Mouse (Mus musculus): ENCODE measurements around the gene Limk2. TPM values are rescaled to one million over a fixed set of nuclear protein-coding genes. Genes with fewer than 3 reads are reported as not detected.

The Limk2 gene
- polyA plus RNA-seq, 1 experiment from 2014 or later, result 62.0 TPM

DNA sequence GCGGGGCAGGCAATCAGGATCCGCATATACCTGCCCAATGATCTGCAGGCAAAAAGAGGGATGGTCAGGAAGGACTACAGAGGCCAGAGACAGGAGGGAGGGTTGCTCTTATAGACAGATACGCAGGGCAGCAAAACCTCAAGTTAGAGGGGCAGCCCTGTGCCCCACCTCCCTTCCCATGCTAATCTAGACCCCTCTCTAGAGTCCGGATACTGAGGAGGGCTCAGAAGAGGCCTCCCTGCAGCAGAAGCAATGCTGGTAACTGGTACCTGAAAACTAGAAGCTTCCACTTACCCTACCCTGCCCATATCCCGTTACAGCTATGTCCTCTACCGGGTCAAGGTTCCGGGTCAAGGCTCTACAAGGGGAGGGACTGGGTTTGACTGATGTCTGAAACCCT lies 62.6 kb downstream of the Limk2 start:
- Histone ChIP-seq H3K9ac (replicated peaks; ENCODE audit: low read depth) (no peak overlapping the region), H3K4me1 (ENCODE audit: insufficient read depth, low read depth, low read length) (peaks cover 13% of the 10 kb centered on the region), H3K27me3 (replicated peaks; ENCODE audit: insufficient read depth, low read length) (no peaks in the 10 kb centered on the region), H3K36me3 (ENCODE audit: insufficient read depth, low read length) (peaks cover 10% of the 10 kb centered on the region; the same call in 1 of the 2 replicates), H3K9me3 (ENCODE audit: low read length) (no peaks in the 10 kb centered on the region), H3K4me2 (replicated peaks; ENCODE audit: low read depth, low read length) (no peak overlapping the region), H3K4me3 (ENCODE audit: low read depth, low read length) (no peak overlapping the region), H3K27ac (ENCODE audit: low read length) (no peak overlapping the region)
- DNase-seq (ENCODE audit: low spot score), result no peak
- WGBS, result 95% methylated on average over 7 of the region's 7 CpGs
- TF ChIP-seq CTCF (IDR thresholded peaks at IDR 0.05) (no peak), EP300 (IDR thresholded peaks at IDR 0.05) (no peak)
- no peak for ATAC-seq

DNA sequence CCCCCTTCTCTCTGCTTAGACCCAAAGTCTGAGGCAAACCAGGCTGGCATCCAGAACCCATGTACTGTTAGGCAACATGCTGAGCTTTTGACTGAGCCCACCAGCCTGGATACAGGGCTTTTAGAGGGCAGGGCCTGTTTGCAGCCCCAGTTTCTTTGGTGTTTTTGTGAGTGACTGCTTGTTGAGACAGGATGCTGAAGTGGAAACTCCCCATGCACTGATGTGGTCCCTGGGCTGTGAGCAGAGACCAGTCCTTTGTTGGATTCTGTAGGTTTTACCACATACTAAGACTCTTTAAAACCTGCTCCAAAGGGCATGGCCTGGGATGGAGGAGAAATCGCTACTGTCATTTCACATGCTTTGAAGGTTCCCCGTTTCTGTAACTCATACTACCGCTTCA lies 64.1 kb downstream of the Limk2 start:
- H3K4me1 ChIP-seq (ENCODE audit: insufficient read depth, low read depth, low read length), result peaks cover 13% of the 10 kb centered on the region
- no peak overlapping the region for H3K27ac ChIP-seq (ENCODE audit: low read length)
- TF ChIP-seq EP300 (IDR thresholded peaks at IDR 0.05) (no peak), CTCF (IDR thresholded peaks at IDR 0.05) (no peak)
- ATAC-seq, result no peak
- no peak overlapping the region for H3K9ac ChIP-seq (replicated peaks; ENCODE audit: low read depth)
- 93% methylated on average over 3 of the region's 3 CpGs for WGBS
- DNase-seq (ENCODE audit: low spot score), result no peak
- H3K27me3 ChIP-seq (replicated peaks; ENCODE audit: insufficient read depth, low read length), result no peaks in the 10 kb centered on the region
- no peak overlapping the region for H3K4me3 ChIP-seq (ENCODE audit: low read depth, low read length)
- H3K9me3 ChIP-seq (ENCODE audit: low read length), result no peaks in the 10 kb centered on the region
- H3K4me2 ChIP-seq (replicated peaks; ENCODE audit: low read depth, low read length), result no peak overlapping the region
- peaks cover 4% of the 10 kb centered on the region; the same call in 1 of the 2 replicates for H3K36me3 ChIP-seq (ENCODE audit: insufficient read depth, low read length)

DNA sequence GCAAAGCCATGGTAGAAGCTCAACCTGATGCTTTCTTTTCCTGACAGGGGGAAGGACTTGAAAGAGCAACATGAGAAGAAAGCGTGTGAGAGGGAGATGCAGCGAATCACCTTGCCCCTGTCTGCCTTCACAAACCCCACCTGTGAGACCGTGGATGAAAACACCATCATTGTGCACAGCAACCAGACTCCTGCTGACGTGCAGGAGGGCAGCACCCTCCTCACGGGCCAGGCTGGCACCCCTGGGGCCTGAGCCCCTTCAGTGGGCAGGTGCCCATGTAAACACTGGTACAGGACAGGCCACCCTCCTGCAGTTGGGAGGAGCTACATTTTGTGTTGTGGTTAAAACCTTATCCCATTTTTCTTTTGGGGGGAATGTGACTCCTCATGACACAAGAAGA lies 67.5 kb downstream of the Limk2 start:
- no peak for DNase-seq (ENCODE audit: low spot score)
- Histone ChIP-seq H3K4me3 (ENCODE audit: low read depth, low read length) (no peak overlapping the region), H3K4me1 (ENCODE audit: insufficient read depth, low read depth, low read length) (peaks cover 7% of the 10 kb centered on the region; the same call in 1 of the 2 replicates), H3K27me3 (replicated peaks; ENCODE audit: insufficient read depth, low read length) (no peaks in the 10 kb centered on the region), H3K27ac (ENCODE audit: low read length) (no peak overlapping the region), H3K36me3 (ENCODE audit: insufficient read depth, low read length) (0 out of 2 replicates have a peak, but pooled peaks cover 4% of the 10 kb centered on the region), H3K9ac (replicated peaks; ENCODE audit: low read depth) (no peak overlapping the region), H3K4me2 (replicated peaks; ENCODE audit: low read depth, low read length) (no peak overlapping the region), H3K9me3 (ENCODE audit: low read length) (no peaks in the 10 kb centered on the region)
- ATAC-seq, result no peak
- WGBS, result 72% methylated on average over 5 of the region's 5 CpGs
- TF ChIP-seq EP300 (IDR thresholded peaks at IDR 0.05) (no peak), CTCF (IDR thresholded peaks at IDR 0.05) (no peak)

DNA sequence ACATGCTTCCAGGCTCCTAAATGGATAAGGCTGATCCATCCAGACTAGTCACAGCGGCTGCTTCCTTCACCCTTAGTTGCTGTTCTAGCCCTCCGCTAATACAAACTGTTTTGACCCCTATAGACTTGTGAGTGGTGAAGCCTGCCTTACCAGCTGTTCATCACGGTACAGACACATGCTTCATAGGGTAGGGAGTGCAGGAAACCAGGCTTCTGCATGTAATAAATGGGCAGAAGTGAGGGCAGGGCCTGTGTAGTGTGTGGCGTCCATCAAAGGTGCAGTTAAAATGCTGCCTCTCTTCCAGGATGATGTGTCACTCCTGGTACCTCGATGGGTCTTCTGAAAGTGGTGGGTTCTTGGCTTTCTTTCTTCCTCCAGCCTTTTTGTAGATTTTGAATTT lies 71.0 kb downstream of the Limk2 start:
- peaks cover 13% of the 10 kb centered on the region; the same call in 1 of the 2 replicates for H3K4me1 ChIP-seq (ENCODE audit: insufficient read depth, low read depth, low read length)
- no peaks in the 10 kb centered on the region for H3K27me3 ChIP-seq (replicated peaks; ENCODE audit: insufficient read depth, low read length)
- no peak overlapping the region for H3K4me2 ChIP-seq (replicated peaks; ENCODE audit: low read depth, low read length)
- H3K36me3 ChIP-seq (ENCODE audit: insufficient read depth, low read length), result 0 out of 2 replicates have a peak, but pooled peaks cover 4% of the 10 kb centered on the region
- TF ChIP-seq EP300 (IDR thresholded peaks at IDR 0.05) (no peak), CTCF (IDR thresholded peaks at IDR 0.05) (no peak)
- no peak for DNase-seq (ENCODE audit: low spot score)
- ATAC-seq, result no peak
- no peak overlapping the region for H3K4me3 ChIP-seq (ENCODE audit: low read depth, low read length)
- H3K9me3 ChIP-seq (ENCODE audit: low read length), result no peaks in the 10 kb centered on the region
- 49% methylated on average over 5 of the region's 5 CpGs for WGBS
- no peak overlapping the region for H3K9ac ChIP-seq (replicated peaks; ENCODE audit: low read depth)
- H3K27ac ChIP-seq (ENCODE audit: low read length), result no peak overlapping the region

DNA sequence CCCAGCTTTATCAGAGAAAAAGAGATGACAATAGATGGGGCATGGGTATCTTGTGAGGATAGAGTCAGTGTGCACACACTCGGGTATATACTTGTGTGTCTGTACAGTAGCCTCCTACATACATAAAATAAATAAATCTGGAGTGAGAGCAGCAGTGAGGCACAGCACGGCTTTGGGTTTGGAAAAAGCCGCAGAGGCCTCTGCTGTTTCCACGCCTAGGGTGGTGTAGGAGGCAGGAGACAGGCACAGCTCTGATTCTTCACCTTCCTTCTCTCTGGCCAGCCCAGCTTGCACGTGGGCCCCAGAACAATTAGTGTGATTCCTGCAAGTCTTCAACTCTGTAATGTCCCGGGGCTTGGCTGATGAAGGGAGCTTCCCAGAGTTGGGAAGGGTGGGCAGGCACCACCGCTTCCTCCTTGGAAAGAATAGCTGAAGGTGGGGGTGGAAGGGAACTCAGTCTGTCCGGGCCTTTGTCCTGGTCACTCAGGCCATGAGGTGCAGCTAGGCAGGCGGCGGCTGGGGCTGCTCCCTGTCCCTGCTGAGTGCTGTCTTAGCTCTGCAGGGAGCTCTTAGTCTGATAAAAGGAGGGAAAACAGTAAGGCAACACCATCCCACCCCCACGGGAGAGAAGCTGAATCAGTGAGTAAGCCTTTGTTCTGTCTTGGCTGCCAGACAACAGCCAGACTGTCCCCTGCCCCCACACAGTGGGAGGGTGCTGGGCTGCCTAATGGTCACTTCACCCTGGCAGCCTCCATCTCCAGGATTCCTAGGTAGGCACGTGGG lies 71.6 kb downstream of the Limk2 start:
- ATAC-seq (peak; percentile 46), DNase-seq (ENCODE audit: low spot score) (peak; percentile 53)
- H3K4me3 ChIP-seq (ENCODE audit: low read depth, low read length), result no peak overlapping the region
- H3K9ac ChIP-seq (replicated peaks; ENCODE audit: low read depth), result no peak overlapping the region
- 15% methylated on average over 12 of the region's 12 CpGs for WGBS
- no peaks in the 10 kb centered on the region for H3K9me3 ChIP-seq (ENCODE audit: low read length)
- TF ChIP-seq EP300 (IDR thresholded peaks at IDR 0.05), result no peak
- no peak for TF ChIP-seq CTCF (IDR thresholded peaks at IDR 0.05)
- no peak overlapping the region for H3K27ac ChIP-seq (ENCODE audit: low read length)
- no peaks in the 10 kb centered on the region for H3K27me3 ChIP-seq (replicated peaks; ENCODE audit: insufficient read depth, low read length)
- H3K4me2 ChIP-seq (replicated peaks; ENCODE audit: low read depth, low read length), result no peak overlapping the region
- peaks cover 13% of the 10 kb centered on the region; the same call in 1 of the 2 replicates for H3K4me1 ChIP-seq (ENCODE audit: insufficient read depth, low read depth, low read length)
- 0 out of 2 replicates have a peak, but pooled peaks cover under 1% of the 10 kb centered on the region for H3K36me3 ChIP-seq (ENCODE audit: insufficient read depth, low read length)

DNA sequence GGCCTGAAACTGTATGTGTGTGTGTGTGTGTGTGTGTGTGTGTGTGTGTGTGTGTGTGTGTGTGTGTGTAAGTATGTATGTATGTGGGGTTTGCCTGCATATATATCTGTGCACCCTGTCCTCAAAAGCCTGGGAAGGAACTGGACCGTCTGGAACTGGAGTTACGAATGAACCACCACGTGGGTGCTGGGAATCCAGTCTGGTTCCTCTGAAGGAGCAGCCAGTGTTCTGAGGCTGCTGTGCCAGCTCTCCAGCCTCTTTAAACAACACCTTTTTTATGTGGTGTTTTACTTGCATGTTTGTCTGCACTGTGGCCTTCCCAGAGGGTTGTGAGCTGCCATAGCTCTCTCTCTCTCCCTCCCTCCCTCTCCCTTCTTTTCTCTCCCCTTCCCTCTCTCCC lies 72.4 kb downstream of the Limk2 start:
- Histone ChIP-seq H3K4me3 (ENCODE audit: low read depth, low read length) (no peak overlapping the region), H3K36me3 (ENCODE audit: insufficient read depth, low read length) (no peaks in the 10 kb centered on the region), H3K4me1 (ENCODE audit: insufficient read depth, low read depth, low read length) (peaks cover 16% of the 10 kb centered on the region; the same call in 1 of the 2 replicates), H3K4me2 (replicated peaks; ENCODE audit: low read depth, low read length) (no peak overlapping the region), H3K9me3 (ENCODE audit: low read length) (no peaks in the 10 kb centered on the region), H3K27ac (ENCODE audit: low read length) (no peak overlapping the region), H3K9ac (replicated peaks; ENCODE audit: low read depth) (no peak overlapping the region), H3K27me3 (replicated peaks; ENCODE audit: insufficient read depth, low read length) (no peaks in the 10 kb centered on the region)
- DNase-seq (ENCODE audit: low spot score), result no peak
- 70% methylated on average over 3 of the region's 3 CpGs for WGBS
- no peak for ATAC-seq
- TF ChIP-seq CTCF (IDR thresholded peaks at IDR 0.05) (no peak), EP300 (IDR thresholded peaks at IDR 0.05) (no peak)
